In genomic region chr17:47694503-47695336, GRCm38 (mm10) we compare ENCODE assay signal across 8 mouse cellular contexts. TPM values are rescaled to one million over a fixed set of nuclear protein-coding genes. Genes with fewer than 3 reads are reported as not detected.
A peak's percentile ranks its signal among the peaks of the same experiment; 100 is the strongest.
DNase-seq lines count a peak whose midpoint lies in the region; ATAC-seq and TF ChIP-seq lines count a peak whose summit lies in the region.

Gene Prickle4, minus strand, starts transcription at chr17:47694736.

- peaks cover 65% of the 10 kb centered on the region for H3K27me3 ChIP-seq in E14TG2a.4 (ENCODE audit: insufficient read depth, low read length)
- H3K27me3 ChIP-seq in forebrain, embryonic 12.5 days: peaks cover 33% of the 10 kb centered on the region
- H3K27me3 ChIP-seq in heart, postnatal 0 days (ENCODE audit: control insufficient read depth, insufficient read depth, low read length): no peaks in the 10 kb centered on the region
- peaks cover 20% of the 10 kb centered on the region for H3K27me3 ChIP-seq in liver, embryonic 14.5 days (ENCODE audit: control insufficient read depth, insufficient read depth, low read length)
- H3K27me3 ChIP-seq in stomach, embryonic 15.5 days (replicated peaks): no peaks in the 10 kb centered on the region

- under 1% methylated on average over 78 of the region's 82 CpGs for WGBS in forebrain, embryonic 12.5 days
- under 1% methylated on average over 80 of the region's 82 CpGs for WGBS in heart, postnatal 0 days
- under 1% methylated on average over 82 of the region's 82 CpGs for WGBS in liver, embryonic 14.5 days (ENCODE audit: insufficient replicate concordance)
- WGBS in stomach, embryonic 15.5 days: under 1% methylated on average over 69 of the region's 82 CpGs

- no peaks in the 10 kb centered on the region for H3K9me3 ChIP-seq in E14TG2a.4 (ENCODE audit: low read length)
- no peaks in the 10 kb centered on the region for H3K9me3 ChIP-seq in forebrain, embryonic 12.5 days
- H3K9me3 ChIP-seq in heart, postnatal 0 days (replicated peaks; ENCODE audit: control insufficient read depth, low read length): no peaks in the 10 kb centered on the region
- H3K9me3 ChIP-seq in liver, embryonic 14.5 days (ENCODE audit: control insufficient read depth, low read length): no peaks in the 10 kb centered on the region
- no peaks in the 10 kb centered on the region for H3K9me3 ChIP-seq in stomach, embryonic 15.5 days

- H3K9ac ChIP-seq in forebrain, embryonic 12.5 days: peak within 1 kb of the TSS; percentile 85
- peak within 1 kb of the TSS; percentile 89 for H3K9ac ChIP-seq in heart, postnatal 0 days (replicated peaks; ENCODE audit: low read depth, low read length)
- H3K9ac ChIP-seq in liver, embryonic 14.5 days (replicated peaks): peak within 1 kb of the TSS; percentile 59
- H3K9ac ChIP-seq in stomach, embryonic 15.5 days: peak within 1 kb of the TSS; percentile 42

- peak within 1 kb of the TSS; percentile 68; the same call in 1 of the 2 replicates for H3K27ac ChIP-seq in forebrain, embryonic 12.5 days
- H3K27ac ChIP-seq in heart, postnatal 0 days (ENCODE audit: low read depth): peak within 1 kb of the TSS; percentile 64
- no peak within 1 kb of the TSS for H3K27ac ChIP-seq in liver, embryonic 14.5 days
- H3K27ac ChIP-seq in stomach, embryonic 15.5 days: peak within 1 kb of the TSS; percentile 65; the same call in 1 of the 2 replicates

- H3K4me2 ChIP-seq in forebrain, embryonic 12.5 days: peak within 1 kb of the TSS; percentile 79
- H3K4me2 ChIP-seq in heart, postnatal 0 days (ENCODE audit: low read depth, low read length): peak within 1 kb of the TSS; percentile 89
- peak within 1 kb of the TSS; percentile 83 for H3K4me2 ChIP-seq in liver, embryonic 14.5 days (ENCODE audit: low read depth)
- peak within 1 kb of the TSS; percentile 95 for H3K4me2 ChIP-seq in stomach, embryonic 15.5 days

- DNase-seq in c-Kit-positive CD71-positive TER-119-positive erythroid progenitor cells, embryonic 14.5 days (ENCODE audit: low spot score): peak; percentile 87
- peak; percentile 95 for DNase-seq in heart, postnatal 0 days (ENCODE audit: low spot score)
- peak; percentile 98 to 99 for DNase-seq in kidney, postnatal 36 days
- DNase-seq in liver, embryonic 14.5 days (ENCODE audit: low read depth in 3 of 3, low spot score in 3 of 3): peak; percentile 73 to 81 (median 75)
- DNase-seq in neural tube, embryonic 10.5 days (ENCODE audit: extremely low spot score, low spot score): peak; percentile 99

- peak; percentile 25 for TF ChIP-seq CTCF in E14TG2a.4 (conservative IDR thresholded peaks at IDR 0.05; ENCODE audit: low read length)
- TF ChIP-seq CTCF in heart, postnatal 0 days (IDR thresholded peaks at IDR 0.05; ENCODE audit: low read depth): peak; percentile 83
- TF ChIP-seq CTCF in liver, embryonic 14.5 days (IDR thresholded peaks at IDR 0.05; ENCODE audit: low read depth): peak; percentile 93

- H3K36me3 ChIP-seq in E14TG2a.4 (ENCODE audit: insufficient read depth, low read length): peaks cover 27% of the 10 kb centered on the region
- peaks cover 8% of the 10 kb centered on the region; the same call in 1 of the 2 replicates for H3K36me3 ChIP-seq in forebrain, embryonic 12.5 days (replicated peaks)
- H3K36me3 ChIP-seq in heart, postnatal 0 days (replicated peaks; ENCODE audit: control insufficient read depth, insufficient read depth, low read length): peaks cover 5% of the 10 kb centered on the region; the same call in 1 of the 2 replicates
- no peaks in the 10 kb centered on the region for H3K36me3 ChIP-seq in liver, embryonic 14.5 days (replicated peaks; ENCODE audit: control insufficient read depth, insufficient read depth, low read depth)
- no peaks in the 10 kb centered on the region for H3K36me3 ChIP-seq in stomach, embryonic 15.5 days

- H3K4me3 ChIP-seq in E14TG2a.4 (replicated peaks; ENCODE audit: low read length): peak within 1 kb of the TSS; percentile 86
- peak within 1 kb of the TSS; percentile 79 for H3K4me3 ChIP-seq in forebrain, embryonic 12.5 days (replicated peaks)
- H3K4me3 ChIP-seq in heart, postnatal 0 days (ENCODE audit: low read depth, low read length): peak within 1 kb of the TSS; percentile 93
- H3K4me3 ChIP-seq in liver, embryonic 14.5 days (ENCODE audit: insufficient read depth in 1 of 2, low read depth in 2 of 2, low read length in 2 of 2): peak within 1 kb of the TSS; percentile 56 to 62
- peak within 1 kb of the TSS; percentile 78 for H3K4me3 ChIP-seq in stomach, embryonic 15.5 days (replicated peaks)

- TF ChIP-seq EP300 in heart, postnatal 0 days (IDR thresholded peaks at IDR 0.05; ENCODE audit: low read depth): no peak
- TF ChIP-seq EP300 in liver, embryonic 14.5 days (IDR thresholded peaks at IDR 0.05; ENCODE audit: low read depth): no peak

- H3K4me1 ChIP-seq in E14TG2a.4 (replicated peaks; ENCODE audit: low read depth, low read length): peaks cover 66% of the 10 kb centered on the region
- H3K4me1 ChIP-seq in forebrain, embryonic 12.5 days: peaks cover 20% of the 10 kb centered on the region
- peaks cover 11% of the 10 kb centered on the region; the same call in 1 of the 2 replicates for H3K4me1 ChIP-seq in heart, postnatal 0 days (ENCODE audit: control insufficient read depth, insufficient read depth)
- peaks cover 0 to 4% of the 10 kb centered on the region in 2 experiments; a peak in 2 of 4 replicates for H3K4me1 ChIP-seq in liver, embryonic 14.5 days (replicated peaks; ENCODE audit: control insufficient read depth in 2 of 2, insufficient read depth in 2 of 2, low read length in 1 of 2)
- H3K4me1 ChIP-seq in stomach, embryonic 15.5 days: peaks cover 9% of the 10 kb centered on the region

- ATAC-seq in forebrain, embryonic 12.5 days (ENCODE audit: low FRiP score): peak; percentile 96
- ATAC-seq in heart, postnatal 0 days (ENCODE audit: insufficient read depth, low read depth): peak; percentile 97
- peak; percentile 89 for ATAC-seq in liver, embryonic 14.5 days (ENCODE audit: insufficient read depth)
- ATAC-seq in stomach, embryonic 15.5 days (ENCODE audit: insufficient read depth, low FRiP score, low read depth): peak; percentile 88

RNA-seq across cellular contexts. Expression of gene Prickle4, which starts in this region (rescaled TPM):
- polyA plus RNA-seq in forebrain, embryonic 12.5 days (2016; fragmentation: Nextera tagmentation; extraction: Ambion mirVana): 0.91 and 1.0 TPM in 2 replicates
- 9.9 TPM in 1 of 2 replicates, not detected in the other for total RNA-seq in heart, postnatal 0 days (2014; rRNA removed; ENCODE audit: low replicate concordance)
- 0.36 and 0.93 TPM in 2 replicates for polyA plus RNA-seq in heart, postnatal 0 days (2015; fragmentation: Nextera tagmentation; extraction: Ambion mirVana)
- 0.11 TPM in 1 of 2 replicates, not detected in the other for polyA plus RNA-seq in liver, embryonic 14.5 days (2012; rRNA removed)
- polyA plus RNA-seq in liver, embryonic 14.5 days (2014; fragmentation: Nextera tagmentation; extraction: Ambion mirVana): 0.23 TPM in 1 of 2 replicates, not detected in the other
- 0.34 and 0.42 TPM in 2 replicates for polyA plus RNA-seq in stomach, embryonic 15.5 days (2015; fragmentation: Nextera tagmentation; extraction: Ambion mirVana)

Comparison
In these comparisons a context has a peak if more than half of its experiments do, and no peak if none do; other contexts are left out.
1. Peak in DNase-seq, ATAC-seq, H3K4me3 ChIP-seq, H3K9ac ChIP-seq and H3K4me2 ChIP-seq in liver, embryonic 14.5 days; RNA of the gene not detected or under 1 TPM.
2. Peak in ATAC-seq, H3K4me3 ChIP-seq, H3K27ac ChIP-seq, H3K9ac ChIP-seq and H3K4me2 ChIP-seq in stomach, embryonic 15.5 days; RNA of the gene not detected or under 1 TPM.
3. CTCF ChIP-seq: peak in every context shown above with its lines; median percentile 93 in liver, embryonic 14.5 days; 83 in heart, postnatal 0 days; 25 in E14TG2a.4.